Mouse (Mus musculus): Measurements from ENCODE around the gene Fsd1. TPM values are rescaled to one million over a fixed set of nuclear protein-coding genes. Genes with fewer than 3 reads are reported as not detected.

Gene Fsd1
- total and polyA plus RNA-seq, 3 experiments: not detected

- H3K79me2 ChIP-seq (ENCODE audit: control insufficient read depth, insufficient read depth, low read length, poor library complexity): no peaks in the 10 kb centered on the region
- no peak within 1 kb of the TSS for H3K9ac ChIP-seq (ENCODE audit: control insufficient read depth, low read depth, low read length, poor library complexity, severe bottlenecking)
- H3K4me3 ChIP-seq (ENCODE audit: control insufficient read depth in 1 of 2, insufficient read depth in 1 of 2, low read depth in 2 of 2, low read length in 2 of 2): no peak within 1 kb of the TSS
- TF ChIP-seq NRF1 (IDR thresholded peaks at IDR 0.05; ENCODE audit: insufficient read depth, low read depth, low read length, poor library complexity, severe bottlenecking): no peak
- no peak for TF ChIP-seq USF1 (IDR thresholded peaks at IDR 0.05; ENCODE audit: low read depth, low read length)
- no peak for TF ChIP-seq EP300 (IDR thresholded peaks at IDR 0.05; ENCODE audit: low read depth in 1 of 2, low read length in 2 of 2)
- no peak for TF ChIP-seq MYC (IDR thresholded peaks at IDR 0.05; ENCODE audit: low read depth, low read length)
- no peak for TF ChIP-seq ZMIZ1 (IDR thresholded peaks at IDR 0.05; ENCODE audit: low read depth, low read length)
- no peak for TF ChIP-seq ETS1 (IDR thresholded peaks at IDR 0.05; ENCODE audit: low read depth, low read length)
- no peak for TF ChIP-seq BHLHE40 (IDR thresholded peaks at IDR 0.05; ENCODE audit: borderline replicate concordance, low read depth, low read length)
- no peak for TF ChIP-seq MAZ (IDR thresholded peaks at IDR 0.05; ENCODE audit: low read depth, low read length)
- no peak for TF ChIP-seq JUND (IDR thresholded peaks at IDR 0.05; ENCODE audit: low read depth, low read length)
- TF ChIP-seq GATA1 (IDR thresholded peaks at IDR 0.05; ENCODE audit: low read depth, low read length): no peak
- TF ChIP-seq USF2 (IDR thresholded peaks at IDR 0.05; ENCODE audit: borderline replicate concordance in 1 of 2, insufficient read depth in 1 of 2, low read depth in 1 of 2, low read length in 2 of 2): no peak
- H3K27me3 ChIP-seq (ENCODE audit: control insufficient read depth in 1 of 2, insufficient read depth in 2 of 2, low read length in 2 of 2): no peaks in the 10 kb centered on the region
- no peaks in the 10 kb centered on the region for H3K4me1 ChIP-seq (ENCODE audit: control insufficient read depth in 1 of 2, insufficient read depth in 2 of 2, low read length in 2 of 2)
- no peaks in the 10 kb centered on the region for H3K9me3 ChIP-seq (replicated peaks; ENCODE audit: insufficient read depth, low read length)
- DNase-seq (ENCODE audit: low read depth, low spot score): no peak
- H3K27ac ChIP-seq (ENCODE audit: control insufficient read depth, low read depth, low read length): no peak within 1 kb of the TSS
- no peaks in the 10 kb centered on the region; a peak in 1 of 4 replicates for H3K36me3 ChIP-seq (ENCODE audit: control insufficient read depth in 1 of 2, insufficient read depth in 2 of 2, low read length in 2 of 2)
Measured at GRCm38 (mm10) chr17:55969966-55970891, 16.1 kb upstream of the Fsd1 start, which contains the start of gene Shd. Shd (plus strand) TSS chr17:55970467.

- Histone ChIP-seq H3K79me2 (ENCODE audit: control insufficient read depth, insufficient read depth, low read length, poor library complexity) (no peaks in the 10 kb centered on the region), H3K27ac (ENCODE audit: control insufficient read depth, low read depth, low read length) (no peak overlapping the region), H3K9ac (ENCODE audit: control insufficient read depth, low read depth, low read length, poor library complexity, severe bottlenecking) (no peak overlapping the region), H3K27me3 (ENCODE audit: control insufficient read depth in 1 of 2, insufficient read depth in 2 of 2, low read length in 2 of 2) (no peaks in the 10 kb centered on the region), H3K9me3 (replicated peaks; ENCODE audit: insufficient read depth, low read length) (no peaks in the 10 kb centered on the region), H3K36me3 (ENCODE audit: control insufficient read depth in 1 of 2, insufficient read depth in 2 of 2, low read length in 2 of 2) (no peaks in the 10 kb centered on the region), H3K4me3 (ENCODE audit: control insufficient read depth in 1 of 2, insufficient read depth in 1 of 2, low read depth in 2 of 2, low read length in 2 of 2) (no peak overlapping the region), H3K4me1 (ENCODE audit: control insufficient read depth in 1 of 2, insufficient read depth in 2 of 2, low read length in 2 of 2) (no peaks in the 10 kb centered on the region)
- no peak for TF ChIP-seq RCOR1 (IDR thresholded peaks at IDR 0.05; ENCODE audit: low read depth, low read length)
- TF ChIP-seq MAZ (IDR thresholded peaks at IDR 0.05; ENCODE audit: low read depth, low read length): no peak
- no peak for TF ChIP-seq NELFE (IDR thresholded peaks at IDR 0.05; ENCODE audit: low read depth, low read length)
- no peak for TF ChIP-seq MYC (IDR thresholded peaks at IDR 0.05; ENCODE audit: low read depth, low read length)
- no peak for TF ChIP-seq POLR2AphosphoS5 (IDR thresholded peaks at IDR 0.05; ENCODE audit: borderline replicate concordance, low read depth, low read length)
- no peak for TF ChIP-seq UBTF (IDR thresholded peaks at IDR 0.05; ENCODE audit: borderline replicate concordance, insufficient read depth, low read depth, low read length)
- no peak for TF ChIP-seq NRF1 (IDR thresholded peaks at IDR 0.05; ENCODE audit: insufficient read depth, low read depth, low read length, poor library complexity, severe bottlenecking)
- TF ChIP-seq EP300 (IDR thresholded peaks at IDR 0.05; ENCODE audit: low read depth in 1 of 2, low read length in 2 of 2): no peak
- TF ChIP-seq GATA1 (IDR thresholded peaks at IDR 0.05; ENCODE audit: low read depth, low read length): no peak
- no peak for TF ChIP-seq MAFK (IDR thresholded peaks at IDR 0.05; ENCODE audit: borderline replicate concordance, low read depth, low read length)
- no peak for TF ChIP-seq ZC3H11A (IDR thresholded peaks at IDR 0.05; ENCODE audit: low read depth, low read length)
- TF ChIP-seq CTCF (IDR thresholded peaks at IDR 0.05 in 2 of 3, conservative IDR thresholded peaks at IDR 0.05 in 1 of 3; ENCODE audit: control insufficient read depth in 1 of 3, insufficient read depth in 1 of 3, low read depth in 2 of 3, low read length in 3 of 3, poor library complexity in 1 of 3, severe bottlenecking in 1 of 3): no peak
- TF ChIP-seq POLR2A (IDR thresholded peaks at IDR 0.05; ENCODE audit: control insufficient read depth in 1 of 2, insufficient read depth in 1 of 2, low read depth in 1 of 2, low read length in 2 of 2, poor library complexity in 1 of 2): no peak
- no peak for TF ChIP-seq JUND (IDR thresholded peaks at IDR 0.05; ENCODE audit: low read depth, low read length)
- TF ChIP-seq SMC3 (IDR thresholded peaks at IDR 0.05; ENCODE audit: low read depth, low read length): no peak
- no peak for TF ChIP-seq ZMIZ1 (IDR thresholded peaks at IDR 0.05; ENCODE audit: low read depth, low read length)
- TF ChIP-seq KAT2A (conservative IDR thresholded peaks at IDR 0.05; ENCODE audit: low read depth, low read length): no peak
- no peak for DNase-seq (ENCODE audit: low read depth, low spot score)
Measured at GRCm38 (mm10) chr17:55971453-55971852, 14.9 kb upstream of the Fsd1 start.
